Mouse (Mus musculus) limb, embryonic 15.5 days (tissue): ENCODE data around the gene Mast4. TPM values are rescaled to one million over a fixed set of nuclear protein-coding genes. Genes with fewer than 3 reads are reported as not detected.

ENCODE experiments used
- ATAC-seq: fragments of 200-750 bp; cut with Nextera tagmentation; 2 replicates; pipeline ENCODE4 v1.8.0; 2017; ENCODE audit warnings: low read depth, moderate TSS enrichment; ENCODE audit not compliant: insufficient number of reproducible peaks, low FRiP score, low TSS enrichment
- H3K27ac ChIP-seq: fragments of 300-500 bp; sonication (generic); 2 replicates; pipeline ENCODE4 v1.5.1; 2015; ENCODE audit warnings: moderate library complexity, mild to moderate bottlenecking, inconsistent platforms
- H3K27me3 ChIP-seq: fragments of 300-500 bp; sonication (generic); 2 replicates; pipeline ENCODE4 v1.6.1; 2015; ENCODE audit warnings: inconsistent platforms
- H3K36me3 ChIP-seq: fragments of 300-500 bp; sonication (generic); 2 replicates; pipeline ENCODE4 v1.6.1; 2015; ENCODE audit warnings: inconsistent platforms
- H3K4me1 ChIP-seq: fragments of 300-500 bp; sonication (generic); 2 replicates; pipeline ENCODE4 v1.6.1; 2015; ENCODE audit warnings: inconsistent platforms
- H3K4me2 ChIP-seq: fragments of 300-500 bp; sonication (generic); 2 replicates; pipeline ENCODE4 v1.6.1; 2015; ENCODE audit warnings: mild to moderate bottlenecking, inconsistent platforms
- H3K4me3 ChIP-seq: fragments of 300-500 bp; sonication (generic); 2 replicates; pipeline ENCODE4 v1.5.1; 2015; ENCODE audit warnings: mild to moderate bottlenecking, inconsistent platforms
- H3K9ac ChIP-seq: fragments of 300-500 bp; sonication (generic); 2 replicates; pipeline ENCODE4 v1.6.1; 2015; ENCODE audit warnings: inconsistent platforms
- H3K9me3 ChIP-seq: fragments of 300-500 bp; sonication (generic); 2 replicates; pipeline ENCODE4 v1.6.1; 2016; ENCODE audit warnings: inconsistent platforms
- WGBS: fragments of 180-500 bp; shearing (Covaris S2); methylation state at CpG from one replicate; pipeline ENCODE4 v1.1.7; 2015; 5-methylcytosine and 5-hydroxymethylcytosine counted together
- polyA plus RNA-seq: library from polyadenylated mRNA; unstranded; fragments of >200 nt; fragmentation: Nextera tagmentation; extraction: Ambion mirVana; gene quantifications from 2 replicates; pipeline ENCODE4 v1.2.1, GENCODE M21; 2015

Mast4 gene
- polyA plus RNA-seq, 1 experiment from 2014 or later, result 26.3 TPM

GRCm38 (mm10) chr13:102918616-102919015 is 415.7 kb downstream of the Mast4 start:
- Histone ChIP-seq H3K36me3 (no peaks in the 10 kb centered on the region), H3K4me2 (no peak overlapping the region), H3K9me3 (no peaks in the 10 kb centered on the region), H3K4me1 (no peaks in the 10 kb centered on the region), H3K27ac (no peak overlapping the region), H3K4me3 (no peak overlapping the region), H3K9ac (no peak overlapping the region), H3K27me3 (no peaks in the 10 kb centered on the region)
- WGBS, result 26% methylated on average over 4 of the region's 4 CpGs
- ATAC-seq, result no peak

- no peak overlapping the region for H3K9ac ChIP-seq
- no peak overlapping the region for H3K4me2 ChIP-seq
- no peaks in the 10 kb centered on the region for H3K27me3 ChIP-seq
- H3K27ac ChIP-seq, result no peak overlapping the region
- ATAC-seq, result no peak
- no peaks in the 10 kb centered on the region for H3K9me3 ChIP-seq
- no peak overlapping the region for H3K4me3 ChIP-seq
- H3K36me3 ChIP-seq, result no peaks in the 10 kb centered on the region
- 58% methylated on average over 1 of the region's 1 CpGs for WGBS
- H3K4me1 ChIP-seq, result no peaks in the 10 kb centered on the region
Measured at GRCm38 (mm10) chr13:102915341-102915740, 419.0 kb downstream of the Mast4 start.

- H3K9me3 ChIP-seq, result no peaks in the 10 kb centered on the region
- H3K4me1 ChIP-seq, result no peaks in the 10 kb centered on the region
- no peaks in the 10 kb centered on the region for H3K27me3 ChIP-seq
- H3K4me3 ChIP-seq, result no peak overlapping the region
- ATAC-seq, result no peak
- no peak overlapping the region for H3K4me2 ChIP-seq
- no peak overlapping the region for H3K9ac ChIP-seq
- H3K36me3 ChIP-seq, result no peaks in the 10 kb centered on the region
- no peak overlapping the region for H3K27ac ChIP-seq
Measured at GRCm38 (mm10) chr13:102914800-102915199, 419.5 kb downstream of the Mast4 start.

- no peak for ATAC-seq
- H3K27me3 ChIP-seq, result no peaks in the 10 kb centered on the region
- no peak overlapping the region for H3K9ac ChIP-seq
- no peak overlapping the region for H3K4me3 ChIP-seq
- H3K27ac ChIP-seq, result no peak overlapping the region
- H3K4me2 ChIP-seq, result no peak overlapping the region
- H3K9me3 ChIP-seq, result no peaks in the 10 kb centered on the region
- H3K36me3 ChIP-seq, result no peaks in the 10 kb centered on the region
- WGBS, result 81% methylated on average over 2 of the region's 2 CpGs
- H3K4me1 ChIP-seq, result no peaks in the 10 kb centered on the region
Measured at GRCm38 (mm10) chr13:102913919-102914318, 420.4 kb downstream of the Mast4 start.

GRCm38 (mm10) chr13:102912867-102913266 is 421.4 kb downstream of the Mast4 start:
- H3K4me1 ChIP-seq, result no peaks in the 10 kb centered on the region
- no peaks in the 10 kb centered on the region for H3K27me3 ChIP-seq
- H3K36me3 ChIP-seq, result no peaks in the 10 kb centered on the region
- no peak overlapping the region for H3K27ac ChIP-seq
- H3K9me3 ChIP-seq, result no peaks in the 10 kb centered on the region
- no peak for ATAC-seq
- no peak overlapping the region for H3K4me2 ChIP-seq
- H3K9ac ChIP-seq, result no peak overlapping the region
- no peak overlapping the region for H3K4me3 ChIP-seq
- WGBS, result 72% methylated on average over 12 of the region's 12 CpGs

GRCm38 (mm10) chr13:102909654-102910418 is 424.5 kb downstream of the Mast4 start:
- ATAC-seq, result no peak
- Histone ChIP-seq H3K4me1 (peaks cover 8% of the 10 kb centered on the region; the same call in 1 of the 2 replicates), H3K9ac (no peak overlapping the region), H3K9me3 (no peaks in the 10 kb centered on the region), H3K4me3 (no peak overlapping the region), H3K27me3 (no peaks in the 10 kb centered on the region), H3K36me3 (no peaks in the 10 kb centered on the region), H3K4me2 (no peak overlapping the region), H3K27ac (no peak overlapping the region)
- WGBS, result 86% methylated on average over 5 of the region's 5 CpGs

GRCm38 (mm10) chr13:102906661-102907009 is 427.7 kb downstream of the Mast4 start:
- H3K27ac ChIP-seq, result peak overlapping the region; percentile 77; the same call in 1 of the 2 replicates
- H3K4me3 ChIP-seq, result peak overlapping the region; percentile 51
- H3K36me3 ChIP-seq, result no peaks in the 10 kb centered on the region
- H3K27me3 ChIP-seq, result no peaks in the 10 kb centered on the region
- peaks cover 8% of the 10 kb centered on the region; the same call in 1 of the 2 replicates for H3K4me1 ChIP-seq
- ATAC-seq, result no peak
- peak overlapping the region; percentile 75 for H3K4me2 ChIP-seq
- H3K9me3 ChIP-seq, result no peaks in the 10 kb centered on the region
- H3K9ac ChIP-seq, result 0 out of 2 replicates have a peak overlapping the region, but pooled peaks have one; percentile 29
- WGBS, result 6% methylated on average over 9 of the region's 9 CpGs

GRCm38 (mm10) chr13:102906004-102906660 is 428.2 kb downstream of the Mast4 start:
- H3K4me3 ChIP-seq, result peak overlapping the region; percentile 51
- under 1% methylated on average over 16 of the region's 16 CpGs for WGBS
- peaks cover 10% of the 10 kb centered on the region; the same call in 1 of the 2 replicates for H3K4me1 ChIP-seq
- ATAC-seq, result peak; percentile 92
- peak overlapping the region; percentile 75 for H3K4me2 ChIP-seq
- no peaks in the 10 kb centered on the region for H3K9me3 ChIP-seq
- H3K27me3 ChIP-seq, result no peaks in the 10 kb centered on the region
- no peaks in the 10 kb centered on the region for H3K36me3 ChIP-seq
- H3K27ac ChIP-seq, result peak overlapping the region; percentile 77
- H3K9ac ChIP-seq, result peak overlapping the region; percentile 29

- peaks cover 12% of the 10 kb centered on the region; the same call in 1 of the 2 replicates for H3K4me1 ChIP-seq
- H3K4me2 ChIP-seq, result peak overlapping the region; percentile 75
- no peaks in the 10 kb centered on the region for H3K9me3 ChIP-seq
- H3K9ac ChIP-seq, result peak overlapping the region; percentile 29
- no peaks in the 10 kb centered on the region for H3K27me3 ChIP-seq
- H3K36me3 ChIP-seq, result no peaks in the 10 kb centered on the region
- H3K4me3 ChIP-seq, result peak overlapping the region; percentile 51
- H3K27ac ChIP-seq, result peak overlapping the region; percentile 77
- 1% methylated on average over 16 of the region's 16 CpGs for WGBS
- ATAC-seq, result no peak
Measured at GRCm38 (mm10) chr13:102905361-102905950, 428.8 kb downstream of the Mast4 start.

- Histone ChIP-seq H3K9ac (no peak overlapping the region), H3K27me3 (no peaks in the 10 kb centered on the region), H3K4me1 (peaks cover 25% of the 10 kb centered on the region), H3K4me2 (0 out of 2 replicates have a peak overlapping the region, but pooled peaks have one; percentile 22), H3K27ac (no peak overlapping the region), H3K9me3 (no peaks in the 10 kb centered on the region), H3K36me3 (no peaks in the 10 kb centered on the region), H3K4me3 (no peak overlapping the region)
- no peak for ATAC-seq
- 68% methylated on average over 4 of the region's 4 CpGs for WGBS
Measured at GRCm38 (mm10) chr13:102903689-102904088, 430.6 kb downstream of the Mast4 start.

GRCm38 (mm10) chr13:102902123-102902522 is 432.2 kb downstream of the Mast4 start:
- 86% methylated on average over 7 of the region's 7 CpGs for WGBS
- Histone ChIP-seq H3K4me1 (peaks cover 31% of the 10 kb centered on the region), H3K4me2 (no peak overlapping the region), H3K9ac (no peak overlapping the region), H3K4me3 (no peak overlapping the region), H3K27me3 (no peaks in the 10 kb centered on the region), H3K27ac (no peak overlapping the region), H3K36me3 (no peaks in the 10 kb centered on the region), H3K9me3 (no peaks in the 10 kb centered on the region)
- no peak for ATAC-seq

- no peak for ATAC-seq
- Histone ChIP-seq H3K4me2 (no peak overlapping the region), H3K9me3 (no peaks in the 10 kb centered on the region), H3K27ac (no peak overlapping the region), H3K4me1 (peaks cover 31% of the 10 kb centered on the region), H3K36me3 (no peaks in the 10 kb centered on the region), H3K9ac (no peak overlapping the region), H3K4me3 (no peak overlapping the region), H3K27me3 (no peaks in the 10 kb centered on the region)
- WGBS, result 65% methylated on average over 8 of the region's 8 CpGs
Measured at GRCm38 (mm10) chr13:102900531-102900930, 433.8 kb downstream of the Mast4 start.
